Mouse (Mus musculus): ENCODE measurements around the gene Fbp1. TPM values are rescaled to one million over a fixed set of nuclear protein-coding genes. Genes with fewer than 3 reads are reported as not detected.
"Not testable (repeated sequence)": the region's sequence is repeated elsewhere in the genome, so short reads cannot be mapped to it uniquely, and the experiment has no call there.

Fbp1 gene
- total RNA-seq, 1 experiment = 2.6 TPM

DNA sequence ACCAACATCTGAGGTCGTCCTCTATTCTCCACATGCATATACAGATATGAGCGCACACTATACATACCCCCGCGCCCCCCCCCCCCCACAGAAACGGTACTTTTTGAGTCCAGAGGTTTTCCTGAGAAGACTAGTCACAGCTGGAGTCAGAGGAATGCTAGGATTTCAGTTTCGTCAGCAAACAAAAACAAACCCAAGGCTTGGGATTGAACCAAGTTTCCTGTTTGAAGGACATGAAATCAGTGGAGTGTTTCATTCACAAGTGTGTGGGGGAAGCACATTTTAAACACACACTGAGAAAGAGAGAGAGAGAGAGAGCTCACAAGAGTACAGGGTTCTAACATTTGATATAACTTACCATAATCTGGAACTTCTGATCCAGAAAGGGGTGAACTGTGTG lies 24.3 kb downstream of the Fbp1 start:
- H3K4me1 ChIP-seq (ENCODE audit: control insufficient read depth in 2 of 2, insufficient read depth in 2 of 2, low read length in 2 of 2, poor library complexity in 1 of 2) = peaks cover 0 to 2% of the 10 kb centered on the region in 2 experiments; a peak in 1 of 4 replicates
- no peak overlapping the region for H3K4me3 ChIP-seq (ENCODE audit: insufficient read depth in 1 of 2, low read depth in 1 of 2, low read length in 2 of 2, poor library complexity in 1 of 2, severe bottlenecking in 1 of 2)
- H3K27ac ChIP-seq (ENCODE audit: insufficient read depth, low read depth, low read length, poor library complexity, severe bottlenecking) = no peak overlapping the region
- TF ChIP-seq ZNF384 (IDR thresholded peaks at IDR 0.05; ENCODE audit: low read depth, low read length) (no peak), CHD2 (IDR thresholded peaks at IDR 0.05; ENCODE audit: low read depth, low read length) (no peak), MAFK (IDR thresholded peaks at IDR 0.05; ENCODE audit: insufficient read depth, low read depth, low read length) (no peak), ZC3H11A (IDR thresholded peaks at IDR 0.05; ENCODE audit: borderline replicate concordance, low read depth, low read length) (no peak), HCFC1 (IDR thresholded peaks at IDR 0.05; ENCODE audit: borderline replicate concordance, insufficient read depth, low read length) (no peak)
- in situ Hi-C loops (cut with MboI; ENCODE audit: low sequenced_read_pairs in 2 of 2, unreplicated experiment in 2 of 2) = loop anchor here in 1 of 2 experiments (25.0 kb wide), 1 partner anchor 401 kb away; the partner anchor contains the start of gene Gm49359
- no peaks in the 10 kb centered on the region for H3K9me3 ChIP-seq (ENCODE audit: control insufficient read depth, insufficient read depth, low read depth, low read length)
- no peaks in the 10 kb centered on the region for H3K36me3 ChIP-seq (ENCODE audit: control insufficient read depth, insufficient read depth, low read length, poor library complexity, severe bottlenecking)
- DNase-seq (ENCODE audit: low read depth, low spot score) = no peak
- no peak overlapping the region for H3K9ac ChIP-seq (ENCODE audit: insufficient read depth, low read depth, low read length, poor library complexity, severe bottlenecking)

DNA sequence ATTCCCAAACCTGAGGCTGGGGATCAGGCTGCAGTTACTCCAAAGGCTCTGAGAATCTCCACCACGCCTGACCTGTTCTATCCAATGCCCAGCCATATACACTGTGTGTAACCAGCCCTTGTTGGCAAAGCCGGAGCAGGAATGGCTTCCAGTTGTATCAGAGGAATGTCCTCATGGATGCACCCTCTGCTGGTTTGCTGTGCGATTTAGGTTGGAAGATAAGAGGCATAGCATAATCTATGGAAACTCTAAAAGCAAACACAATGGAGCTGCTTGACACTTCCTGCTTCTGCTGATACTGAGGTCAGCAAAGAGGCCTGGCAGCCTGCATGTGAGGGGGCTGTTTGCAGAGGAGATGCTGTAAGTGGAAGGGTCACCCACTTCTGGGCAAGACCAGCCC lies 25.2 kb downstream of the Fbp1 start:
- Histone ChIP-seq H3K4me3 (ENCODE audit: insufficient read depth in 1 of 2, low read depth in 1 of 2, low read length in 2 of 2, poor library complexity in 1 of 2, severe bottlenecking in 1 of 2) (no peak overlapping the region), H3K27ac (ENCODE audit: insufficient read depth, low read depth, low read length, poor library complexity, severe bottlenecking) (no peak overlapping the region)

DNA sequence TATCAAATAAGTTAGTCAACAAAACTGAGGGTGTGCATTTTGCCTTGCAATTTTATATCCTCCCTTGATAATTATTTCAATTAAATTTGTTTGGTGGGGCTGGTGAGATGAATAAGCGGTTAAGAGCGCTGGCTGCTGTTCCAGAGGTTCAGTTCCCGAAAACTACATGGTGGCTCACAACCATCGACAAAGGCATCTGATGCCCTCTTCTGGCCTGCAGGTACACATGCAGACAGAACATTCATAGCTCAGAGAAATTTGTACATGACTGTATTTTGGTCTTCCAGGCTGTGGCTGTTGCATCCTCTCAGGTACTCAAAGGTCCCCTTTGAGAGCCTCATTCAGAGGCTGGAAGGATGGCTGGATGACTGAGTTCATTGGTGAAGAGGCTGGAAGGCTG lies 28.0 kb downstream of the Fbp1 start:
- H3K27ac ChIP-seq (ENCODE audit: insufficient read depth, low read depth, low read length, poor library complexity, severe bottlenecking) = no peak overlapping the region
- no peaks in the 10 kb centered on the region for H3K36me3 ChIP-seq (ENCODE audit: control insufficient read depth, insufficient read depth, low read length, poor library complexity, severe bottlenecking)
- no peak overlapping the region for H3K9ac ChIP-seq (ENCODE audit: insufficient read depth, low read depth, low read length, poor library complexity, severe bottlenecking)
- DNase-seq (ENCODE audit: low read depth, low spot score) = no peak
- peaks cover 3 to 9% of the 10 kb centered on the region in 2 experiments; a peak in 2 of 4 replicates for H3K4me1 ChIP-seq (ENCODE audit: control insufficient read depth in 2 of 2, insufficient read depth in 2 of 2, low read length in 2 of 2, poor library complexity in 1 of 2)
- H3K4me3 ChIP-seq (ENCODE audit: insufficient read depth in 1 of 2, low read depth in 1 of 2, low read length in 2 of 2, poor library complexity in 1 of 2, severe bottlenecking in 1 of 2) = no peak overlapping the region
- in situ Hi-C loops (cut with MboI; ENCODE audit: low sequenced_read_pairs in 2 of 2, unreplicated experiment in 2 of 2) = loop anchor here in 1 of 2 experiments (25.0 kb wide), 1 partner anchor 398 kb away; the partner anchor contains the start of gene Gm49359
- H3K9me3 ChIP-seq (ENCODE audit: control insufficient read depth, insufficient read depth, low read depth, low read length) = no peaks in the 10 kb centered on the region
- TF ChIP-seq CHD2 (IDR thresholded peaks at IDR 0.05; ENCODE audit: low read depth, low read length) (no peak), HCFC1 (IDR thresholded peaks at IDR 0.05; ENCODE audit: borderline replicate concordance, insufficient read depth, low read length) (no peak), ZNF384 (IDR thresholded peaks at IDR 0.05; ENCODE audit: low read depth, low read length) (no peak), MAFK (IDR thresholded peaks at IDR 0.05; ENCODE audit: insufficient read depth, low read depth, low read length) (no peak), ZC3H11A (IDR thresholded peaks at IDR 0.05; ENCODE audit: borderline replicate concordance, low read depth, low read length) (no peak)

More for the DNA sequence above, 25.2 kb downstream of the Fbp1 start:
- DNase-seq (ENCODE audit: low read depth, low spot score) = no peak
- Histone ChIP-seq H3K4me1 (ENCODE audit: control insufficient read depth in 2 of 2, insufficient read depth in 2 of 2, low read length in 2 of 2, poor library complexity in 1 of 2) (peaks cover 3 to 5% of the 10 kb centered on the region in 2 experiments; a peak in 2 of 4 replicates), H3K9me3 (ENCODE audit: control insufficient read depth, insufficient read depth, low read depth, low read length) (no peaks in the 10 kb centered on the region), H3K36me3 (ENCODE audit: control insufficient read depth, insufficient read depth, low read length, poor library complexity, severe bottlenecking) (no peaks in the 10 kb centered on the region), H3K9ac (ENCODE audit: insufficient read depth, low read depth, low read length, poor library complexity, severe bottlenecking) (no peak overlapping the region)
- in situ Hi-C loops (cut with MboI; ENCODE audit: low sequenced_read_pairs in 2 of 2, unreplicated experiment in 2 of 2) = loop anchor here in 1 of 2 experiments (25.0 kb wide), 1 partner anchor 401 kb away; the partner anchor contains the start of gene Gm49359
- TF ChIP-seq ZNF384 (IDR thresholded peaks at IDR 0.05; ENCODE audit: low read depth, low read length) (no peak), CHD2 (IDR thresholded peaks at IDR 0.05; ENCODE audit: low read depth, low read length) (no peak), ZC3H11A (IDR thresholded peaks at IDR 0.05; ENCODE audit: borderline replicate concordance, low read depth, low read length) (no peak), HCFC1 (IDR thresholded peaks at IDR 0.05; ENCODE audit: borderline replicate concordance, insufficient read depth, low read length) (no peak)

- DNase-seq (ENCODE audit: low read depth, low spot score); H3K36me3 ChIP-seq (ENCODE audit: control insufficient read depth, insufficient read depth, low read length, poor library complexity, severe bottlenecking); H3K9ac ChIP-seq (ENCODE audit: insufficient read depth, low read depth, low read length, poor library complexity, severe bottlenecking); H3K4me1 ChIP-seq (ENCODE audit: control insufficient read depth in 2 of 2, insufficient read depth in 2 of 2, low read length in 2 of 2, poor library complexity in 1 of 2); H3K27ac ChIP-seq (ENCODE audit: insufficient read depth, low read depth, low read length, poor library complexity, severe bottlenecking); H3K4me3 ChIP-seq (ENCODE audit: insufficient read depth in 1 of 2, low read depth in 1 of 2, low read length in 2 of 2, poor library complexity in 1 of 2, severe bottlenecking in 1 of 2); H3K9me3 ChIP-seq (ENCODE audit: control insufficient read depth, insufficient read depth, low read depth, low read length): not testable (repeated sequence)
- in situ Hi-C loops (cut with MboI; ENCODE audit: low sequenced_read_pairs in 2 of 2, unreplicated experiment in 2 of 2) = loop anchor here (10.0 to 25.0 kb wide), 2 partner anchors 234 to 397 kb away; partner anchors contain the start of genes 6720489N17Rik (in 1 of the 2) and Gm49359 (in 1 of the 2)
These were observed 28.8 kb downstream of the Fbp1 start for GRCm38 (mm10) chr13:62859251-62859650.
